8 mouse cellular contexts compared by ENCODE assay signal in genomic region chr17:22866421-22866844, GRCm38 (mm10). TPM values are rescaled to one million over a fixed set of nuclear protein-coding genes. Genes with fewer than 3 reads are reported as not detected.
DNase-seq lines count a peak whose midpoint lies in the region; ATAC-seq lines count a peak whose summit lies in the region.

No protein-coding gene starts in this region.

- H3K27me3 ChIP-seq in embryonic facial prominence, embryonic 11.5 days (ENCODE audit: control insufficient read depth, insufficient read depth, low read length), result no peaks in the 10 kb centered on the region
- H3K27me3 ChIP-seq in hindbrain, embryonic 16.5 days (replicated peaks; ENCODE audit: control insufficient read depth, insufficient read depth, low read length), result no peaks in the 10 kb centered on the region
- no peaks in the 10 kb centered on the region for H3K27me3 ChIP-seq in stomach, embryonic 15.5 days (replicated peaks)

- no peaks in the 10 kb centered on the region; the same call in 1 of the 2 replicates for H3K36me3 ChIP-seq in embryonic facial prominence, embryonic 11.5 days (replicated peaks; ENCODE audit: control insufficient read depth, insufficient read depth, low read depth, low read length)
- peaks cover 12% of the 10 kb centered on the region for H3K36me3 ChIP-seq in hindbrain, embryonic 16.5 days (ENCODE audit: control insufficient read depth, insufficient read depth, low read length)
- H3K36me3 ChIP-seq in stomach, embryonic 15.5 days, result 0 out of 2 replicates have a peak, but pooled peaks cover 3% of the 10 kb centered on the region

- H3K27ac ChIP-seq in embryonic facial prominence, embryonic 11.5 days (replicated peaks; ENCODE audit: low read depth, low read length), result peak overlapping the region; percentile 14; the same call in 1 of the 2 replicates
- peak overlapping the region; percentile 81 for H3K27ac ChIP-seq in hindbrain, embryonic 16.5 days (ENCODE audit: low read depth, low read length)
- H3K27ac ChIP-seq in stomach, embryonic 15.5 days, result peak overlapping the region; percentile 93

- WGBS in embryonic facial prominence, embryonic 11.5 days, result 3% methylated on average over 10 of the region's 10 CpGs
- WGBS in hindbrain, embryonic 16.5 days, result 2% methylated on average over 10 of the region's 10 CpGs
- WGBS in stomach, embryonic 15.5 days, result under 1% methylated on average over 10 of the region's 10 CpGs

- intact Hi-C loops in left cerebral cortex, postnatal 4 days (cut with DNase I), result no loop called here

- no peaks in the 10 kb centered on the region for H3K9me3 ChIP-seq in embryonic facial prominence, embryonic 11.5 days (replicated peaks; ENCODE audit: control insufficient read depth, low read length)
- H3K9me3 ChIP-seq in hindbrain, embryonic 16.5 days (ENCODE audit: control insufficient read depth, low read length), result peaks cover 3% of the 10 kb centered on the region; the same call in 1 of the 2 replicates
- no peaks in the 10 kb centered on the region for H3K9me3 ChIP-seq in stomach, embryonic 15.5 days

- peak overlapping the region; percentile 50 for H3K4me3 ChIP-seq in embryonic facial prominence, embryonic 11.5 days (ENCODE audit: low read depth, low read length)
- peak overlapping the region; percentile 68 for H3K4me3 ChIP-seq in hindbrain, embryonic 16.5 days (ENCODE audit: low read length)
- peak overlapping the region; percentile 79 for H3K4me3 ChIP-seq in stomach, embryonic 15.5 days (replicated peaks)

- no peaks in the 10 kb centered on the region for H3K4me1 ChIP-seq in embryonic facial prominence, embryonic 11.5 days (ENCODE audit: control insufficient read depth, insufficient read depth, low read length)
- H3K4me1 ChIP-seq in hindbrain, embryonic 16.5 days (ENCODE audit: control insufficient read depth, insufficient read depth, low read depth, low read length), result peaks cover 12% of the 10 kb centered on the region
- no peaks in the 10 kb centered on the region for H3K4me1 ChIP-seq in stomach, embryonic 15.5 days

- H3K4me2 ChIP-seq in embryonic facial prominence, embryonic 11.5 days (ENCODE audit: low read depth, low read length), result peak overlapping the region; percentile 37
- peak overlapping the region; percentile 54 for H3K4me2 ChIP-seq in hindbrain, embryonic 16.5 days (ENCODE audit: low read length)
- H3K4me2 ChIP-seq in stomach, embryonic 15.5 days, result peak overlapping the region; percentile 54

- peak; percentile 68 for ATAC-seq in embryonic facial prominence, embryonic 11.5 days (replicated peaks; ENCODE audit: insufficient number of reproducible peaks, low FRiP score, low TSS enrichment, low read depth)
- peak; percentile 66 for ATAC-seq in hindbrain, embryonic 16.5 days
- no peak for ATAC-seq in stomach, embryonic 15.5 days (ENCODE audit: insufficient read depth, low FRiP score, low read depth)
- ATAC-seq in erythroid progenitor cell, adult 5-6 weeks (replicated peaks; ENCODE audit: low FRiP score, poor library complexity, severe bottlenecking), result no peak

- peak overlapping the region; percentile 52 for H3K9ac ChIP-seq in embryonic facial prominence, embryonic 11.5 days (replicated peaks; ENCODE audit: low read length)
- peak overlapping the region; percentile 69 for H3K9ac ChIP-seq in hindbrain, embryonic 16.5 days (ENCODE audit: low read depth, low read length)
- H3K9ac ChIP-seq in stomach, embryonic 15.5 days, result peak overlapping the region; percentile 48; the same call in 1 of the 2 replicates

- peak; percentile 2 for DNase-seq in left cerebral cortex, postnatal 4 days
- DNase-seq in left cerebral cortex, adult 9 months (ENCODE audit: low spot score in 2 of 2), result no peak
- peak; percentile 21 for DNase-seq in MEL-GATA-1-ER (ENCODE audit: extremely low read depth, low read depth)
- DNase-seq in embryonic facial prominence, embryonic 11.5 days (ENCODE audit: low spot score), result peak; percentile 26
- peak; percentile 4 for DNase-seq in lung, postnatal 36 days

RNA-seq across cellular contexts. Expression of gene Zfp945, which starts 0.5 kb away (rescaled TPM):
- 10 to 100 TPM; 21.8 to 23.1 TPM for total RNA-seq in left cerebral cortex, postnatal 4 days (2021)
- 24.0 and 24.7 TPM in 2 replicates for polyA plus RNA-seq in embryonic facial prominence, embryonic 11.5 days (2014; fragmentation: Nextera tagmentation; extraction: Ambion mirVana)
- 16.5 and 18.1 TPM in 2 replicates for polyA plus RNA-seq in hindbrain, embryonic 16.5 days (2015; fragmentation: Nextera tagmentation; extraction: Ambion mirVana)
- polyA plus RNA-seq in stomach, embryonic 15.5 days (2015; fragmentation: Nextera tagmentation; extraction: Ambion mirVana), result 19.3 and 19.9 TPM in 2 replicates
- 2.2 and 5.9 TPM in 2 replicates for total RNA-seq in erythroid progenitor cell, adult 5-6 weeks (2015; ENCODE audit: low replicate concordance)
- total RNA-seq in erythroid progenitor cell, adult 5-6 weeks (2017; ENCODE audit: low replicate concordance), result 1.4 and 1.5 TPM in 2 replicates

Comparison
In these comparisons a context has a peak if more than half of its experiments do, and no peak if none do; other contexts are left out.
1. DNase-seq: peak in left cerebral cortex, postnatal 4 days (single experiment), MEL-GATA-1-ER (single experiment), embryonic facial prominence, embryonic 11.5 days (single experiment) and lung, postnatal 36 days (single experiment); none in left cerebral cortex, adult 9 months (0 of 2).
2. ATAC-seq: peak in embryonic facial prominence, embryonic 11.5 days (single experiment) and hindbrain, embryonic 16.5 days (single experiment); none in stomach, embryonic 15.5 days (single experiment) and erythroid progenitor cell, adult 5-6 weeks (single experiment).
3. H3K27ac ChIP-seq: peak in every context shown above with its lines; median percentile 93 in stomach, embryonic 15.5 days; 81 in hindbrain, embryonic 16.5 days; 14 in embryonic facial prominence, embryonic 11.5 days.
4. Peak in every context shown above with its lines, with median percentiles within 50 percentile points of each other: H3K4me2 ChIP-seq, H3K4me3 ChIP-seq and H3K9ac ChIP-seq.